Mouse (Mus musculus) hindbrain, postnatal 0 days (tissue): ENCODE data around the gene Fam227b. TPM values are rescaled to one million over a fixed set of nuclear protein-coding genes. Genes with fewer than 3 reads are reported as not detected.
A peak's percentile ranks its signal among the peaks of the same experiment; 100 is the strongest.

Experiments
- ATAC-seq: fragments of 200-750 bp; cut with Nextera tagmentation; 2 replicates; pipeline ENCODE4 v1.8.0; 2017; ENCODE audit warnings: mild to moderate bottlenecking, moderate TSS enrichment, moderate library complexity
- DNase-seq: peaks from one replicate; pipeline ENCODE4 v3.0.0-alpha.2; 2015; ENCODE audit warnings: low spot score
- H3K27ac ChIP-seq: fragments of 300-500 bp; sonication (generic); 2 replicates; pipeline ENCODE4 v1.5.1; 2014; ENCODE audit warnings: mild to moderate bottlenecking
- H3K27me3 ChIP-seq: fragments of 300-500 bp; sonication (generic); 2 replicates; pipeline ENCODE4 v1.6.1; 2014; ENCODE audit warnings: low read length, mixed read lengths; ENCODE audit not compliant: insufficient read depth
- H3K36me3 ChIP-seq: fragments of 300-500 bp; sonication (generic); 2 replicates; pipeline ENCODE4 v1.6.1; 2014; ENCODE audit warnings: low read length, mixed read lengths; ENCODE audit not compliant: insufficient read depth
- H3K4me1 ChIP-seq: fragments of 300-500 bp; sonication (generic); 2 replicates; pipeline ENCODE4 v1.6.1; 2014; ENCODE audit warnings: antibody characterized with exemption, low read length, mixed read lengths; ENCODE audit not compliant: insufficient read depth
- H3K4me2 ChIP-seq: fragments of 300-500 bp; sonication (generic); 2 replicates; pipeline ENCODE4 v1.6.1; 2014; ENCODE audit warnings: low read depth, mild to moderate bottlenecking, low read length, moderate library complexity, mixed read lengths
- H3K4me3 ChIP-seq: fragments of 300-500 bp; sonication (generic); 2 replicates; pipeline ENCODE4 v1.5.1; 2014; ENCODE audit warnings: low read length
- H3K9ac ChIP-seq: fragments of 300-500 bp; sonication (generic); replicated peaks from 2 replicates; pipeline ENCODE4 v1.6.1; 2014; ENCODE audit warnings: mild to moderate bottlenecking, low read length, moderate library complexity, mixed read lengths
- H3K9me3 ChIP-seq: fragments of 300-500 bp; sonication (generic); 2 replicates; pipeline ENCODE4 v1.6.1; 2016; ENCODE audit warnings: low read length, mixed read lengths
- CTCF ChIP-seq: IDR thresholded peaks from 2 replicates; pipeline ENCODE4 v1.5.1; 2016; ENCODE audit warnings: antibody characterized with exemption, control low read depth, low read depth
- WGBS: fragments of 180-500 bp; shearing (Covaris S2); extraction: QIAGEN DNeasy Blood & Tissue Kit; methylation state at CpG from one replicate; pipeline ENCODE4 v1.1.7; 2014; 5-methylcytosine and 5-hydroxymethylcytosine counted together
- polyA plus RNA-seq: library from polyadenylated mRNA; unstranded; fragments of >200 nt; fragmentation: Nextera tagmentation; extraction: Ambion mirVana; gene quantifications from 2 replicates; pipeline ENCODE4 v1.2.1, GENCODE M21; 2015
- total RNA-seq: library from RNA; depleted of rRNA; stranded (reverse); fragments of >200 nt; gene quantifications from 2 replicates; pipeline ENCODE4 v1.2.3, GENCODE M21; 2014

Fam227b gene
- total and polyA plus RNA-seq, 2 experiments from 2014 or later: 0.16 to 0.20 TPM

GRCm38 (mm10) chr2:126166848-126167617, 15.2 kb upstream of the Fam227b start:
- H3K4me3 ChIP-seq: no peak overlapping the region
- no peaks in the 10 kb centered on the region for H3K4me1 ChIP-seq
- H3K4me2 ChIP-seq: no peak overlapping the region
- no peak for TF ChIP-seq CTCF
- H3K27ac ChIP-seq: no peak overlapping the region
- H3K27me3 ChIP-seq: no peaks in the 10 kb centered on the region
- ATAC-seq: no peak
- peaks cover 6% of the 10 kb centered on the region; the same call in 1 of the 2 replicates for H3K36me3 ChIP-seq
- H3K9ac ChIP-seq: no peak overlapping the region
- WGBS: 76% methylated on average over 8 of the region's 8 CpGs
- H3K9me3 ChIP-seq: no peaks in the 10 kb centered on the region
- peak; percentile 15 for DNase-seq

GRCm38 (mm10) chr2:126166335-126166734, 14.5 kb upstream of the Fam227b start:
- Histone ChIP-seq H3K36me3 (peaks cover 12% of the 10 kb centered on the region; the same call in 1 of the 2 replicates), H3K4me1 (no peaks in the 10 kb centered on the region), H3K9ac (no peak overlapping the region), H3K9me3 (no peaks in the 10 kb centered on the region), H3K4me2 (no peak overlapping the region), H3K27me3 (no peaks in the 10 kb centered on the region), H3K4me3 (no peak overlapping the region), H3K27ac (no peak overlapping the region)
- TF ChIP-seq CTCF: no peak
- ATAC-seq (no peak), DNase-seq (no peak)

GRCm38 (mm10) chr2:126165277-126166018, 13.6 kb upstream of the Fam227b start:
- ATAC-seq (no peak), DNase-seq (no peak)
- TF ChIP-seq CTCF: no peak
- Histone ChIP-seq H3K4me2 (no peak overlapping the region), H3K9me3 (no peaks in the 10 kb centered on the region), H3K27me3 (no peaks in the 10 kb centered on the region), H3K9ac (no peak overlapping the region), H3K4me1 (no peaks in the 10 kb centered on the region), H3K27ac (no peak overlapping the region), H3K4me3 (no peak overlapping the region), H3K36me3 (peaks cover 14% of the 10 kb centered on the region; the same call in 1 of the 2 replicates)
- WGBS: 91% methylated on average over 5 of the region's 5 CpGs

GRCm38 (mm10) chr2:126147723-126148122, 4.1 kb downstream of the Fam227b start:
- H3K4me1 ChIP-seq: peaks cover under 1% of the 10 kb centered on the region; the same call in 1 of the 2 replicates
- no peaks in the 10 kb centered on the region for H3K36me3 ChIP-seq
- H3K27ac ChIP-seq: no peak overlapping the region
- no peaks in the 10 kb centered on the region for H3K9me3 ChIP-seq
- no peak for ATAC-seq
- DNase-seq: no peak
- no peak overlapping the region for H3K4me2 ChIP-seq
- H3K9ac ChIP-seq: no peak overlapping the region
- no peaks in the 10 kb centered on the region for H3K27me3 ChIP-seq
- H3K4me3 ChIP-seq: no peak overlapping the region
- no peak for TF ChIP-seq CTCF

GRCm38 (mm10) chr2:126094616-126095015, 57.2 kb downstream of the Fam227b start:
- no peak for DNase-seq
- Histone ChIP-seq H3K27ac (no peak overlapping the region), H3K4me3 (no peak overlapping the region), H3K4me2 (no peak overlapping the region), H3K36me3 (no peaks in the 10 kb centered on the region), H3K9ac (no peak overlapping the region), H3K27me3 (no peaks in the 10 kb centered on the region), H3K9me3 (no peaks in the 10 kb centered on the region), H3K4me1 (no peaks in the 10 kb centered on the region)
- no peak for TF ChIP-seq CTCF
- ATAC-seq: no peak
- 89% methylated on average over 4 of the region's 4 CpGs for WGBS

GRCm38 (mm10) chr2:126090432-126090831, 61.4 kb downstream of the Fam227b start:
- ATAC-seq: no peak

More at GRCm38 (mm10) chr2:126090432-126090831, 61.4 kb downstream of the Fam227b start:
- Histone ChIP-seq H3K36me3 (no peaks in the 10 kb centered on the region), H3K4me3 (no peak overlapping the region), H3K4me1 (no peaks in the 10 kb centered on the region), H3K27me3 (no peaks in the 10 kb centered on the region), H3K4me2 (no peak overlapping the region), H3K27ac (no peak overlapping the region), H3K9ac (no peak overlapping the region), H3K9me3 (no peaks in the 10 kb centered on the region)
- peak; percentile 27; the same call in 1 of the 2 replicates for TF ChIP-seq CTCF
- DNase-seq: peak; percentile 13
- WGBS: 43% methylated on average over 5 of the region's 5 CpGs
